Comparison of ENCODE assay signal across 8 mouse cellular contexts in the genomic region with DNA sequence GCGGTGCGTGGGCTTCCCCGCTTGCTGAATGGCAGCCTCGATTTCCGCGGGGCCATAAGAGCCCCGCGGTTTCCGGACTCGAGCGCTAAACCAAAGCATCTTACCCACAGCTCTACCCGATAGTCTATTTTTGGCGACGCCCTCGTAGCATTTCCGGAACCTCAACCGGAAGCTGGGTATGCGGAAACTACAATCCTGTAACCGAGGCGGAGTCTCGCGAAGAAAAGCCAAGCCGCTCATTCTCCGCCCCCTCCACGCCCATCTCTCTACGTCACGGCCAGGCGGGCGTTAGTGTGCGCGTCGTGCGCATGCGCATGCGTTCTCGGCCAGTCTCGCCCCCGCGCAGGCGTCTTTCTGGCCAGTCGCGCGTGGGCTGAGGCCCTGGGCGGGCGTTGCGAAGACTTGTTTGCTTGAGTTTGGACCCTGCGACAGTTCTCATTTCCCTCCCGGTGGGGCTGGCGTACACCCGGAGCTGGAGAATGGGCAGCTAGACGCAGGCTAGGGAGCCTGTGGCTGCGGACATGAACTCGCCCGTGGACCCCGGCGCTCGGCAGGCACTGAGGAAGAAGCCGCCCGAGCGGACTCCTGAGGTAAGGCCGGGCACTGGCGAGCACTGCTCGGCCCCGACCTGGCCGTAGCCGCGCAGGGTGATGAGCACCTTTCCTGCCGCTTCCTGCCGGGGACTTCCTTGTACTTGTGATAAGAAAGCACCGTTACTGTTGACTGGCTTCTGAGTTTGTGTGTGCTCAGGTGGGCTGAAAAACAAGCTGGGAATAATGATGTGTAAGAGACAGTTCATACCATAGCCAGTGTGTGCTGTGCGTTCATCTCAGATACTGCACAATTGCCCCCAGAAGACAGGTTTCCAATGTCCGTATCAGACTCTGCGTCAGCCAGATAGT. TPM values are rescaled to one million over a fixed set of nuclear protein-coding genes. Genes with fewer than 3 reads are reported as not detected.
DNase-seq lines count a peak whose midpoint lies in the region; ATAC-seq and TF ChIP-seq lines count a peak whose summit lies in the region.

Gene Rapgef6, plus strand, starts transcription at position 319 of the 902 bp plus-strand sequence.

- TF ChIP-seq POLR2A in brain, embryonic 14.5 days (IDR thresholded peaks at IDR 0.05; ENCODE audit: borderline replicate concordance, extremely low read depth, insufficient read depth, insufficient read length, poor library complexity, severe bottlenecking) = peak; percentile 46; the same call in 1 of the 2 replicates
- TF ChIP-seq POLR2A in liver, adult 2 months (IDR thresholded peaks at IDR 0.05; ENCODE audit: extremely low read depth, insufficient read depth, low read length) = peak; percentile 94
- TF ChIP-seq POLR2A in myocyte (IDR thresholded peaks at IDR 0.05; ENCODE audit: insufficient read length, low read depth) = peak; percentile 87

- no peaks in the 10 kb centered on the region for H3K9me3 ChIP-seq in erythroblast, embryonic 14.5 days (ENCODE audit: control insufficient read depth, low read length)
- no peaks in the 10 kb centered on the region for H3K9me3 ChIP-seq in heart, embryonic 11.5 days (replicated peaks; ENCODE audit: control insufficient read depth, low read length)
- no peaks in the 10 kb centered on the region for H3K9me3 ChIP-seq in kidney, embryonic 16.5 days (ENCODE audit: low read length)

- H3K4me3 ChIP-seq in C2C12 (ENCODE audit: insufficient read depth, poor library complexity, severe bottlenecking) (peak within 1 kb of the TSS; percentile 94), myocyte (peak within 1 kb of the TSS; percentile 77)
- peak within 1 kb of the TSS; percentile 89 for H3K4me3 ChIP-seq in erythroblast, embryonic 14.5 days (replicated peaks)
- peak within 1 kb of the TSS; percentile 98 for H3K4me3 ChIP-seq in heart, embryonic 11.5 days (ENCODE audit: low read depth, low read length)
- H3K4me3 ChIP-seq in kidney, embryonic 16.5 days (ENCODE audit: low read length) = peak within 1 kb of the TSS; percentile 85
- H3K4me3 ChIP-seq in liver, adult 2 months (ENCODE audit: insufficient read depth, low read depth, low read length) = peak within 1 kb of the TSS; percentile 83

- H3K79me2 ChIP-seq in C2C12 (ENCODE audit: control insufficient read depth, insufficient read depth) (peaks cover 51% of the 10 kb centered on the region), myocyte (ENCODE audit: control insufficient read depth, insufficient read depth) (peaks cover 46% of the 10 kb centered on the region)
- H3K79me2 ChIP-seq in liver, adult 2 months (ENCODE audit: control insufficient read depth, insufficient read depth, low read length) = peaks cover 3% of the 10 kb centered on the region; the same call in 1 of the 2 replicates

- peaks cover 42% of the 10 kb centered on the region for H3K4me1 ChIP-seq in erythroblast, embryonic 14.5 days (ENCODE audit: control insufficient read depth)
- peaks cover 23% of the 10 kb centered on the region for H3K4me1 ChIP-seq in heart, embryonic 11.5 days (ENCODE audit: control insufficient read depth, insufficient read depth, low read length)
- H3K4me1 ChIP-seq in kidney, embryonic 16.5 days (ENCODE audit: insufficient read depth, low read length) = peaks cover 18% of the 10 kb centered on the region
- peaks cover 3% of the 10 kb centered on the region; the same call in 1 of the 2 replicates for H3K4me1 ChIP-seq in liver, adult 2 months (ENCODE audit: control insufficient read depth, insufficient read depth, low read length)

- peaks cover 46% of the 10 kb centered on the region for H3K79me3 ChIP-seq in C2C12 (ENCODE audit: low read depth)

- peak; percentile 94 for ATAC-seq in heart, embryonic 11.5 days (replicated peaks; ENCODE audit: insufficient number of reproducible peaks, low FRiP score, low TSS enrichment)
- ATAC-seq in kidney, embryonic 16.5 days (ENCODE audit: low FRiP score, low TSS enrichment) = peak; percentile 97

- peak within 1 kb of the TSS; percentile 97 for H3K9ac ChIP-seq in heart, embryonic 11.5 days (ENCODE audit: low read depth, low read length)
- H3K9ac ChIP-seq in kidney, embryonic 16.5 days (replicated peaks; ENCODE audit: low read length) = peak within 1 kb of the TSS; percentile 83
- H3K9ac ChIP-seq in liver, adult 2 months (ENCODE audit: low read depth, low read length) = peak within 1 kb of the TSS; percentile 87

- H3K27ac ChIP-seq in heart, embryonic 11.5 days (ENCODE audit: low read depth, low read length) = peak within 1 kb of the TSS; percentile 97
- H3K27ac ChIP-seq in kidney, embryonic 16.5 days (ENCODE audit: low read length) = peak within 1 kb of the TSS; percentile 97
- H3K27ac ChIP-seq in liver, adult 2 months (replicated peaks; ENCODE audit: insufficient read depth, low read depth, low read length) = peak within 1 kb of the TSS; percentile 85

- under 1% methylated on average over 73 of the region's 73 CpGs for WGBS in heart, embryonic 11.5 days (ENCODE audit: insufficient replicate concordance)
- WGBS in kidney, embryonic 16.5 days = under 1% methylated on average over 73 of the region's 73 CpGs
- under 1% methylated on average over 73 of the region's 73 CpGs for WGBS in liver, adult 2 months

- H3K27me3 ChIP-seq in C2C12 (ENCODE audit: control insufficient read depth, insufficient read depth, insufficient read length) (no peaks in the 10 kb centered on the region), myocyte (ENCODE audit: control insufficient read depth, insufficient read depth, insufficient read length) (no peaks in the 10 kb centered on the region)
- H3K27me3 ChIP-seq in erythroblast, embryonic 14.5 days (ENCODE audit: control insufficient read depth) = no peaks in the 10 kb centered on the region
- no peaks in the 10 kb centered on the region for H3K27me3 ChIP-seq in heart, embryonic 11.5 days (ENCODE audit: control insufficient read depth, insufficient read depth, low read length)
- no peaks in the 10 kb centered on the region for H3K27me3 ChIP-seq in kidney, embryonic 16.5 days (ENCODE audit: insufficient read depth, low read length)
- H3K27me3 ChIP-seq in liver, adult 2 months (ENCODE audit: control insufficient read depth, insufficient read depth, low read length) = no peaks in the 10 kb centered on the region
- no peaks in the 10 kb centered on the region for H3K27me3 ChIP-seq in splenic B cell, adult 2 months (ENCODE audit: control insufficient read depth, insufficient read depth, low read length, poor library complexity, severe bottlenecking)

- TF ChIP-seq CTCF in C2C12 (IDR thresholded peaks at IDR 0.05; ENCODE audit: control insufficient read depth, insufficient read depth, insufficient read length) = no peak
- TF ChIP-seq CTCF in brain, embryonic 14.5 days (IDR thresholded peaks at IDR 0.05; ENCODE audit: borderline replicate concordance, extremely low read depth, insufficient read depth, insufficient read length) = no peak
- no peak for TF ChIP-seq CTCF in liver, adult 2 months (IDR thresholded peaks at IDR 0.05; ENCODE audit: low read depth, low read length)

- DNase-seq in brain, embryonic 14.5 days (ENCODE audit: low read depth) = peak; percentile 99
- peak; percentile 93 for DNase-seq in liver, adult 2 months (ENCODE audit: extremely low read depth, low read depth, low spot score)
- DNase-seq in splenic B cell, adult 2 months (ENCODE audit: low read depth, low spot score) = peak; percentile 100

- H3K36me3 ChIP-seq in C2C12 (ENCODE audit: control insufficient read depth, insufficient read depth) (no peaks in the 10 kb centered on the region), myocyte (ENCODE audit: control insufficient read depth, insufficient read depth) (no peaks in the 10 kb centered on the region)
- peaks cover 4% of the 10 kb centered on the region; the same call in 1 of the 2 replicates for H3K36me3 ChIP-seq in erythroblast, embryonic 14.5 days (ENCODE audit: control insufficient read depth)
- no peaks in the 10 kb centered on the region for H3K36me3 ChIP-seq in heart, embryonic 11.5 days (ENCODE audit: control insufficient read depth, insufficient read depth, low read length)
- no peaks in the 10 kb centered on the region for H3K36me3 ChIP-seq in kidney, embryonic 16.5 days (ENCODE audit: insufficient read depth, low read length)
- no peaks in the 10 kb centered on the region for H3K36me3 ChIP-seq in liver, adult 2 months (ENCODE audit: control insufficient read depth, insufficient read depth, low read length)
- no peaks in the 10 kb centered on the region for H3K36me3 ChIP-seq in splenic B cell, adult 2 months (ENCODE audit: control insufficient read depth, insufficient read depth, low read length, poor library complexity, severe bottlenecking)

- H3ac ChIP-seq in C2C12 (ENCODE audit: control insufficient read depth, insufficient read length, low read depth) (peak within 1 kb of the TSS; percentile 86), myocyte (ENCODE audit: control insufficient read depth, insufficient read length) (peak within 1 kb of the TSS; percentile 6)

- H3K4me2 ChIP-seq in heart, embryonic 11.5 days = peak within 1 kb of the TSS; percentile 66
- H3K4me2 ChIP-seq in kidney, embryonic 16.5 days (replicated peaks; ENCODE audit: low read depth, low read length) = peak within 1 kb of the TSS; percentile 67
- peak within 1 kb of the TSS; percentile 89 for H3K4me2 ChIP-seq in myocyte (ENCODE audit: low read depth)

TF ChIP-seq in C2C12, 6 proteins besides CTCF, POLR2A, EP300 and RAD21:
- TF ChIP-seq MYOD1 (IDR thresholded peaks at IDR 0.05; ENCODE audit: control insufficient read depth, insufficient read length, low read depth) (no peak), MAX (IDR thresholded peaks at IDR 0.05) (peak; percentile 82), MYOG (IDR thresholded peaks at IDR 0.05; ENCODE audit: control insufficient read depth, extremely low read depth, insufficient read length) (no peak)

TF ChIP-seq in myocyte, 11 proteins besides CTCF, POLR2A, EP300 and RAD21:
- TF ChIP-seq POLR2AphosphoS2 (IDR thresholded peaks at IDR 0.05; ENCODE audit: insufficient read length, low read depth) (peak; percentile 77), MYOD1 (IDR thresholded peaks at IDR 0.05; ENCODE audit: control insufficient read depth in 1 of 3, insufficient read length in 2 of 3, low read depth in 2 of 3) (peak in 1 of 3 experiments; percentile 9), SRF (IDR thresholded peaks at IDR 0.05; ENCODE audit: control insufficient read depth, insufficient read length, low read depth) (peak; percentile 84), CEBPB (IDR thresholded peaks at IDR 0.05; ENCODE audit: insufficient read depth, poor library complexity, severe bottlenecking) (no peak), E2F4 (IDR thresholded peaks at IDR 0.05; ENCODE audit: insufficient read depth) (peak; percentile 87)

RNA-seq across cellular contexts. Expression of gene Rapgef6, which starts in this region (rescaled TPM):
- polyA plus RNA-seq in C2C12 (2012; fragmentation: generic; extraction: Trizol) (3.2 TPM), myocyte (2012; fragmentation: generic; extraction: Trizol) (3.1 TPM)
- 23.9 and 29.5 TPM in 2 replicates for polyA plus RNA-seq in brain, embryonic 14.5 days (2012; rRNA removed)
- 0.13 and 0.55 TPM in 2 replicates for polyA plus RNA-seq in erythroblast, embryonic 14.5 days (2012)
- 22.9 and 28.6 TPM in 2 replicates for polyA plus RNA-seq in heart, embryonic 11.5 days (2014; fragmentation: Nextera tagmentation; extraction: Ambion mirVana)
- 29.4 and 36.6 TPM in 2 replicates for polyA plus RNA-seq in kidney, embryonic 16.5 days (2015; fragmentation: Nextera tagmentation; extraction: Ambion mirVana)
- total RNA-seq in liver, adult 2 months (2014; rRNA removed) = 13.2 and 14.1 TPM in 2 replicates
- 7.1 and 8.7 TPM in 2 replicates for polyA plus RNA-seq in liver, adult 2 months (2012; rRNA removed)

Comparison
In these comparisons a context has a peak if more than half of its experiments do, and no peak if none do; other contexts are left out.
1. Peak in every context shown above with its lines: DNase-seq, ATAC-seq, H3K4me3 ChIP-seq and H3K27ac ChIP-seq.